Mouse (Mus musculus) frontal cortex, postnatal 14 days (tissue): ENCODE results near the gene Flcn.
"Not testable (repeated sequence)": the region's sequence is repeated elsewhere in the genome, so short reads cannot be mapped to it uniquely, and the experiment has no call there.

ENCODE experiments used
- DNase-seq, 2 experiments: peaks; one replicate each; pipeline ENCODE4 v3.0.0; 2022; ENCODE audit warnings: low spot score in 2 of 2

Flcn gene

GRCm38 (mm10) chr11:59809670-59810474 lies at the start of gene Flcn:
Gene Flcn (minus strand): TSS chr11:59810016.
- DNase-seq, result peak; percentile 73 to 77

DNA sequence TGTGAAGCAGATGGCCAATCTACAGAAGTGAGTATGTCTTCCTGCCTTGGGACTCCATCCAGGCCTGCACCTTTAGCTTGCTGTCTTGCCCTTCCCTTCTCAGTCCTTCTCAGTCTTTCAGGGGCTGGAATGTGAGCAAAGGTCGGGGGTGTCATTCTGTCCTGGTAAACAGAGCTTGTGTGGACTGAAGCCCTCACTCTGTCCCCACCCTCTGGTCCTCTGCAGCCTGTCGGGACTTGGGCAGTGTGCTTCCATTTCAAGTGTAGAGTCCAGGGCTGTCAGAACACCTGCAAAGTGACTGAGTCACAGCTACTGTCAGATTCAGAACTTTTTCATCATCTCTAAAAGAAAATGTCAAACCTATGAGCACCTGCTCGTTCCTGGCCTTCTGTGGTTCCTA lies 43.0 kb upstream of the Flcn start:
- no peak for DNase-seq

- peak; percentile 53 to 69 for DNase-seq
Measured at GRCm38 (mm10) chr11:59847891-59848884, 38.4 kb upstream of the Flcn start.

DNA sequence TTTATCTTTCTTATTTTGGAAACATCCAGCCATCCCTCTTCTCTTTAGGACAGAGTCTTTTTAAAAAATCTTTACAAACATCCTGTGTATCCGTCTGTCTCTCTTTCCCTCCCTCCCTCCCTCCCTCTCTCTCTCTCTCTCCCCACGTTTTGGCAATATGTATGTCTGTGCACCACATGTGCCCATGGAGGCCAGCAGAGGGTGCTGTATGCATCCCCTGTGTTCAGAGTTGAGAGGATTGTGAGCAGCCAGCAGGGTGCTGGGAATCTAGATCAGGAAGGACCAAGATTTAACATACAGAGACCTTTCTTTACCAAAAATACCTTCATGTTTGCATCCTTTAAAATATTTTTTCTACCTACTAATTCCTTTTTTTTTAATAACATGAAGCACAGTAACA lies 37.3 kb upstream of the Flcn start:
- DNase-seq, result no peak

DNA sequence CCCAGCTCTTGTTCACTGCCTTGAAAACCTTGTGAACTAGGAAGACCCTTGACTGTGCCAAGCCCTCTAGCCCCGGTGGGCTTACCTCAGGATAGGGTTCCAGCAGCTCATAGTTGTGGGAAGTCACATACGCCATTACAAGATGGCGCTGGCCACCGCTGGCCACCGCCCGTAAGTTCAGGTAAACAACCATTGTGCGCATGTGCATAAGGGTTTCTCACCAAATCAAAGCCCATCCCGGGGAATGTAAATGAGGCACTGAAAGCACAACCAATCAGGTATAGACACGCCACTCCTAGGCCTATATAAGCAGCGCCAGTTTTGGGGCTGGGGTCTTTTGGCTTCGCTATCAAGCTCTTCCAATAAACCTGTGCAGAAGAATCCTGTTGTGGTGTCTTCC lies 36.5 kb upstream of the Flcn start:
- DNase-seq, result no peak

- peak; percentile 91 to 93 for DNase-seq
Measured at GRCm38 (mm10) chr11:59839459-59840126, 29.8 kb upstream of the Flcn start, which contains the start of gene Cops3. Gene Cops3 (minus strand): TSS chr11:59839838.

GRCm38 (mm10) chr11:59839008-59839458 lies 29.2 kb upstream of the Flcn start, which contains the start of gene Nt5m:
Gene Nt5m (plus strand): TSS chr11:59839447.
- DNase-seq, result peak; percentile 89 to 92

DNA sequence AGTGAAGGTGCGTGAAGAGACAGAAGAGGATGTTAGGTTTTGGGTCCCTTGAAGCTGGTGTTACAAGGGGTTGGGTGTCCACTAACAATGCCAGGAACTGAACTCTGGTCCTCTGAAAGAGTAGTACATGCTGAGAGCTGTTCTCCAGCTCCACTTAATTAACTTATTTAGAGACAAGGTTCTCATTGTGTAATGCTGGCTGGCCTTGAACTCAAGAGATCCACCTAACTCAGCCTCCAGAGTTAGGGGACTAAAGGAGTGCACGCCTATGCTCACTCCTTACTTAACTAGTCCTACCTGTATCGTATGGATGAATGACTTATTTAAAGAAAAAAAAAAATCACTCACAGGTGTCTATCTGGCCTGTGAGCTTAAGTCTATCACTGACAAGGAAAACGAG lies 28.6 kb upstream of the Flcn start:
- no peak for DNase-seq

DNA sequence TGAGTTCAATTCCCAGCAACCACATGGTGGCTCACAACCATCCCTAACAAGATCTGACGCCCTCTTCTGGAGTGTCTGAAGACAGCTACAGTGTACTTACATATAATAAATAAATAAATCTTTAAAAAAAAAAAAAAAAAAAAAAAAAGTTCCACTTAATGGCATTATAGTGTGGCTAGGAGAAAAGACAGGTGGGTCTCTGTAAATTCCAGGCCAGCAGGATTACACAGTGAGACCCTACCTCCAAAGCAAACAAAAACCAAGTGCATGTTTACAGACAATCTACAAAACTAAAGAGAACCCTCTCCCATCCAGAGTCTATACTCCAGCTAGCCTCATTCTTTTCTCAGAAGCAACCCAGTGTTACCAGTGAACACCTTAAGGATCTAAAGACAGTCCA lies 28.0 kb upstream of the Flcn start:
- not testable (repeated sequence) for DNase-seq

- no peak for DNase-seq
Measured at GRCm38 (mm10) chr11:59821625-59822024, 11.8 kb upstream of the Flcn start.

GRCm38 (mm10) chr11:59817916-59818315 lies 8.1 kb upstream of the Flcn start:
- DNase-seq, result no peak

DNA sequence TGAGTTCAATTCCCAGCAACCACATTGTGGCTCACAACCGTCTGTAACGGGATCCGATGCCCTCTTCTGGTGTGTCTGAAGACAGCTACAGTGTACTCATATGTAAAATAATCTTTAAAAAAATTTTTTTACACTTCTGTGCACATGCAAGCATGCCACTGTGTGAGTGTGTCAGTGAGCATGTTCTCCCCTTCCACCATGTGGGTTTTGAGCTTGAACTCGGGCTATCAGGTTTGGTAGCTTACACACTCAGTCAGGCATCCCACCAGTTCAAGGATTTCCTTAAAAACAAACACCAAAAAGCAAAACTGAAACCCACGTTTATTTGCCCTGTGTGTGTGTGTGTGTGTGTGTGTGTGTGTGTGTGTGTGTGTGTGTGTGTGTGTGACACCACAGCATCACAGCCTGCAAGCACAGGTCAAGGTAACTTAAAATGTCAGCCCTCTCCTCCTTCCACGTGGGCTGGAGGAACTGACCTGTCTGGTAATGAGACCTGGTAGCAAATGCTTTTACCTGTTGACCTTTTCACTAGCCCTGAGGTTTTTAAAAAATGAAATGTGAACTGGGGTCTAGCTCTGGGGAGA lies 5.8 kb upstream of the Flcn start:
- no peak for DNase-seq

DNA sequence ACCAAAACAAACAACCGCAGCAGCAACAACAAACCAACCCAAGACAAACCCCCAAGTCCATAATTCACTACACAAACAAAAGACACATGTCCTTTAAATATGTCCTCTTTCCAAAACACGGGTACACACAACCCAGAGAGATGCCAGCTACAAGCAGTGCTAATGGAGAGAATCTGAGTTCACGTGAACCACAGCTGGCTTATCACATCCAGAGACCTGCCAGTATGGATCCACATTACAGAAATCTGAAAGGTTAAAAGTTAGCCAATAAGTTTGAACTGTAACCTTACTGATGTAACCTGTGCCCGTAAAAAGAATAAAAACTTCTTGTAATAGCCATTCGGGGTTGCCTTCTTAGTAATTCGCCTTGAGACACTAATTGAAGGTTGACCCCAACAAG lies 5.1 kb upstream of the Flcn start:
- DNase-seq, result no peak

GRCm38 (mm10) chr11:59814311-59814710 lies 4.5 kb upstream of the Flcn start:
- DNase-seq, result no peak

DNA sequence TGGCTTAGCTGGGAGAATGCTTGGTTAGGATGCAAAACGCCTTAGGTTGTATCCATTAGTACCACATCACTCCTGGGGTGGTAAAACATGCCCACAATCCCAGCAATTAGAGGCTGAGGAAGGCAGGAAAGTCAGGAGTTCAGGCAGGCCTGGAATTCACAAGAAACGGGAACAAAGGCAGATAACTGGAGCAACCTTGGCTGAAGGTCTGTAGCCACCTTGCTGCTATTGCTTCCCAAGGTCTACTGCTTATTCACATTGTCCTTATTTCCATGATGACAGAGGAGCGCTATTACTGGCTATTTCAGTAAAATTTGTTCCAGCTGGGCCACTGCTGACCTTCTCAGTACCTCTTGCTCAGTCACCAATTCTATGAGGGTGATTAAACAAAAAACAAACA lies 3.5 kb upstream of the Flcn start:
- no peak for DNase-seq

DNA sequence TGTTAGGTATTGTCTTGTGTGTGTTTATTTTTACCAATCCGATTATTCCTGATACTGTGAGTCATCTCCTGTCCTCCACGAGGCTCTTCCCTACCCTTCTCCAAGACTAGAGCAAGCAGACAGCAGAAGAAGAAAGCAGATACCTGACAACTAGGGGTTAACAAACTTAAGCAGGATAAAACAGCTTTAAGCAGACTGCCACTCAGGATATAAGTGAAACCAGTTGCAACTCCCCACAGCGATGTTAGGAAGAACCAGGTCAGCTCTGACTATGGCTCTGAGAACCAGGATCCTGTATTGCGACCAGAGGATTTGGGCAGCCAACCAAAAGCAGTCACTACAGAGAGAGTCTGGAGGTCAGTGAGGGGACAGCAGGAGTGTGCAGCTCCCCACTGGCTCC lies 1.4 kb upstream of the Flcn start:
- no peak for DNase-seq

GRCm38 (mm10) chr11:59810480-59811158 lies 803 bp upstream of the Flcn start:
- no peak for DNase-seq

GRCm38 (mm10) chr11:59809071-59809669 lies 646 bp downstream of the Flcn start:
- DNase-seq, result no peak

GRCm38 (mm10) chr11:59808170-59808960 lies 1.5 kb downstream of the Flcn start:
- no peak for DNase-seq

DNA sequence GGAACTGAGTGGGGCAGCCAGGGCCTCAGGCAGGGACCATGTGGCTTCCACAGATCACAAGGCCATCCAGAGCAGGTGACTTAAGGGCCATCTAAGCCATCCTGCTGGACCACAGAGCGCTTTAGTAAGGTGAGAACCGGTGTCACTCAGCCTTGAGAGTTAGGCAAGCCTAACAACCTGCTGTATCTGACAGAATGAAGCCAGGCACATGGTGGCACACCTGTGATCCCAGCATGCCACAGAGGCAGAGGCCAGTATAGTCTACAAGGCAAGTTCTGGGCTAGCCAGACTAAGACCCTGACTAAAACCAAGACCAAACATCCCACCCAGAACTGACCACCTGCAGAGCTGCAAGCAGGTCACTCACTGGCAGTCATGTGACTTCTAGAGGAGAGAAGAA lies 4.2 kb downstream of the Flcn start:
- no peak for DNase-seq
